Mouse (Mus musculus) activated CD4-positive, CD25-positive, alpha-beta regulatory T cell, adult 4 months (primary cell): ENCODE measurements around the gene Adamts9. TPM values are rescaled to one million over a fixed set of nuclear protein-coding genes. Genes with fewer than 3 reads are reported as not detected.

Experiments used
- ATAC-seq: one replicate; pipeline ENCODE4 v1.8.0; 2017
- polyA plus RNA-seq, 2 experiments: library from polyadenylated mRNA; unstranded; fragments of 100-300 nt; shearing (Covaris generic); gene quantifications; one replicate each; pipeline ENCODE4 v1.2.1; 2017

Gene Adamts9
- polyA plus RNA-seq, 2 experiments from 2014 or later = 0.24 TPM; not detected in 1

- no peak for ATAC-seq
Measured at GRCm38 (mm10) chr6:92924536-92924935, 18.8 kb downstream of the Adamts9 start.

- no peak for ATAC-seq
Measured at GRCm38 (mm10) chr6:92921843-92922242, 21.4 kb downstream of the Adamts9 start.

GRCm38 (mm10) chr6:92920938-92921689, 22.2 kb downstream of the Adamts9 start:
- ATAC-seq = no peak

GRCm38 (mm10) chr6:92910611-92911010, 32.7 kb downstream of the Adamts9 start:
- no peak for ATAC-seq

GRCm38 (mm10) chr6:92909361-92909760, 33.9 kb downstream of the Adamts9 start:
- no peak for ATAC-seq

- ATAC-seq = no peak
Measured at GRCm38 (mm10) chr6:92905922-92906321, 37.4 kb downstream of the Adamts9 start.

- ATAC-seq = no peak
Measured at GRCm38 (mm10) chr6:92904491-92904890, 38.8 kb downstream of the Adamts9 start.

GRCm38 (mm10) chr6:92904037-92904436, 39.3 kb downstream of the Adamts9 start:
- ATAC-seq = no peak

- ATAC-seq = no peak
Measured at GRCm38 (mm10) chr6:92891535-92891934, 51.8 kb downstream of the Adamts9 start.

GRCm38 (mm10) chr6:92883131-92883900, 60.0 kb downstream of the Adamts9 start:
- ATAC-seq = no peak

GRCm38 (mm10) chr6:92882446-92882845, 60.8 kb downstream of the Adamts9 start:
- ATAC-seq = no peak

- no peak for ATAC-seq
Measured at GRCm38 (mm10) chr6:92879700-92880265, 63.5 kb downstream of the Adamts9 start.

- ATAC-seq = no peak
Measured at GRCm38 (mm10) chr6:92878771-92879170, 64.5 kb downstream of the Adamts9 start.

GRCm38 (mm10) chr6:92877236-92877635, 66.1 kb downstream of the Adamts9 start:
- ATAC-seq = no peak

GRCm38 (mm10) chr6:92876121-92876520, 67.2 kb downstream of the Adamts9 start:
- ATAC-seq = no peak

GRCm38 (mm10) chr6:92875340-92875739, 68.0 kb downstream of the Adamts9 start:
- no peak for ATAC-seq

- ATAC-seq = no peak
Measured at GRCm38 (mm10) chr6:92874854-92875253, 68.4 kb downstream of the Adamts9 start.

GRCm38 (mm10) chr6:92872766-92873165, 70.5 kb downstream of the Adamts9 start:
- ATAC-seq = no peak

- ATAC-seq = no peak
Measured at GRCm38 (mm10) chr6:92871813-92872212, 71.5 kb downstream of the Adamts9 start.

- no peak for ATAC-seq
Measured at GRCm38 (mm10) chr6:92869582-92870219, 73.6 kb downstream of the Adamts9 start.

GRCm38 (mm10) chr6:92869089-92869581, 74.2 kb downstream of the Adamts9 start, which contains the start of gene Gm15737:
Gm15737 (plus strand) TSS chr6:92869357.
- no peak for ATAC-seq

GRCm38 (mm10) chr6:92862599-92862998, 80.7 kb downstream of the Adamts9 start:
- ATAC-seq = no peak
